Mouse (Mus musculus) CD4-positive, CD25-positive, alpha-beta regulatory T cell, adult 2 months (primary cell): Measurements from ENCODE around the gene Olfr522.

Experiments
- DNase-seq: peaks from one replicate; pipeline ENCODE4 v3.0.0-alpha.2; 2012; ENCODE audit warnings: low read depth, low spot score

The Olfr522 gene

GRCm38 (mm10) chr7:140116329-140117054 lies 48.1 kb downstream of the Olfr522 start, which contains the start of gene Echs1:
Echs1 (minus strand) TSS chr7:140116476.
- DNase-seq, result peak; percentile 92

GRCm38 (mm10) chr7:140115583-140116328 lies 48.8 kb downstream of the Olfr522 start, which contains the start of gene Paox:
Paox (plus strand) TSS chr7:140115799.
- peak; percentile 20 for DNase-seq

- no peak for DNase-seq
Measured at GRCm38 (mm10) chr7:140111943-140112342, 52.6 kb downstream of the Olfr522 start.
